Mouse (Mus musculus) stomach, postnatal 0 days (tissue): ENCODE measurements around the gene Tmem231. TPM values are rescaled to one million over a fixed set of nuclear protein-coding genes. Genes with fewer than 3 reads are reported as not detected.

Source experiments
- ATAC-seq: fragments of 200-750 bp; cut with Nextera tagmentation; 2 replicates; pipeline ENCODE4 v1.8.0; 2017; ENCODE audit not compliant: low FRiP score, low TSS enrichment
- DNase-seq: peaks from one replicate; pipeline ENCODE4 v3.0.0-alpha.2; 2016; ENCODE audit warnings: low spot score
- H3K27ac ChIP-seq: fragments of 300-500 bp; sonication (generic); replicated peaks from 2 replicates; pipeline ENCODE4 v1.5.1; 2014; ENCODE audit warnings: mild to moderate bottlenecking, control low read depth
- H3K27me3 ChIP-seq: fragments of 300-500 bp; sonication (generic); 2 replicates; pipeline ENCODE4 v1.6.1; 2014; ENCODE audit warnings: low read length; ENCODE audit not compliant: control insufficient read depth, insufficient read depth
- H3K36me3 ChIP-seq: fragments of 300-500 bp; sonication (generic); 2 replicates; pipeline ENCODE4 v1.6.1; 2014; ENCODE audit warnings: low read length, mixed read lengths; ENCODE audit not compliant: control insufficient read depth, insufficient read depth
- H3K4me1 ChIP-seq: fragments of 300-500 bp; sonication (generic); replicated peaks from 2 replicates; pipeline ENCODE4 v1.6.1; 2014; ENCODE audit warnings: antibody characterized with exemption; ENCODE audit not compliant: control insufficient read depth, insufficient read depth
- H3K4me2 ChIP-seq: fragments of 300-500 bp; sonication (generic); replicated peaks from 2 replicates; pipeline ENCODE4 v1.6.1; 2014; ENCODE audit warnings: low read depth, mild to moderate bottlenecking, control low read depth, moderate library complexity
- H3K4me3 ChIP-seq: fragments of 300-500 bp; sonication (generic); 2 replicates; pipeline ENCODE4 v1.5.1; 2014; ENCODE audit warnings: low read depth, low read length, control low read depth
- H3K9ac ChIP-seq: fragments of 300-500 bp; sonication (generic); 2 replicates; pipeline ENCODE4 v1.6.1; 2014; ENCODE audit warnings: mild to moderate bottlenecking, low read length, control low read depth, mixed read lengths
- H3K9me3 ChIP-seq: fragments of 300-500 bp; sonication (generic); 2 replicates; pipeline ENCODE4 v1.6.1; 2016; ENCODE audit warnings: low read length; ENCODE audit not compliant: control insufficient read depth
- CTCF ChIP-seq: IDR thresholded peaks from 2 replicates; pipeline ENCODE4 v1.5.1; 2016; ENCODE audit warnings: antibody characterized with exemption, low read depth, mild to moderate bottlenecking, moderate library complexity
- EP300 ChIP-seq: optimal IDR thresholded peaks from 2 replicates; pipeline ENCODE3; 2016; ENCODE audit warnings: antibody characterized with exemption
- WGBS: fragments of 180-500 bp; shearing (Covaris S2); extraction: QIAGEN DNeasy Blood & Tissue Kit; methylation state at CpG from one replicate; pipeline ENCODE4 v1.1.7; 2014; 5-methylcytosine and 5-hydroxymethylcytosine counted together
- polyA plus RNA-seq: library from polyadenylated mRNA; unstranded; fragments of >200 nt; fragmentation: Nextera tagmentation; extraction: Ambion mirVana; gene quantifications from 2 replicates; pipeline ENCODE4 v1.2.1, GENCODE M21; 2015

Tmem231 gene
- polyA plus RNA-seq, 1 experiment from 2014 or later, result 3.3 TPM

- H3K27me3 ChIP-seq, result no peaks in the 10 kb centered on the region
- WGBS, result 5% methylated on average over 37 of the region's 47 CpGs
- no peaks in the 10 kb centered on the region for H3K9me3 ChIP-seq
- peak; percentile 42; the same call in 1 of the 2 replicates for ATAC-seq
- peaks cover 3% of the 10 kb centered on the region; the same call in 1 of the 2 replicates for H3K4me1 ChIP-seq
- H3K4me2 ChIP-seq, result peak within 1 kb of the TSS; percentile 68
- DNase-seq, result peak; percentile 41
- peak within 1 kb of the TSS; percentile 33 for H3K4me3 ChIP-seq
- peak within 1 kb of the TSS; percentile 53 for H3K9ac ChIP-seq
- no peaks in the 10 kb centered on the region for H3K36me3 ChIP-seq
- H3K27ac ChIP-seq, result no peak within 1 kb of the TSS
- no peak for TF ChIP-seq CTCF
- TF ChIP-seq EP300, result no peak
These were observed 23.8 kb downstream of the Tmem231 start, which contains the start of gene Chst5 for GRCm38 (mm10) chr8:111909621-111910450. Chst5 (minus strand) TSS chr8:111910447.

DNA sequence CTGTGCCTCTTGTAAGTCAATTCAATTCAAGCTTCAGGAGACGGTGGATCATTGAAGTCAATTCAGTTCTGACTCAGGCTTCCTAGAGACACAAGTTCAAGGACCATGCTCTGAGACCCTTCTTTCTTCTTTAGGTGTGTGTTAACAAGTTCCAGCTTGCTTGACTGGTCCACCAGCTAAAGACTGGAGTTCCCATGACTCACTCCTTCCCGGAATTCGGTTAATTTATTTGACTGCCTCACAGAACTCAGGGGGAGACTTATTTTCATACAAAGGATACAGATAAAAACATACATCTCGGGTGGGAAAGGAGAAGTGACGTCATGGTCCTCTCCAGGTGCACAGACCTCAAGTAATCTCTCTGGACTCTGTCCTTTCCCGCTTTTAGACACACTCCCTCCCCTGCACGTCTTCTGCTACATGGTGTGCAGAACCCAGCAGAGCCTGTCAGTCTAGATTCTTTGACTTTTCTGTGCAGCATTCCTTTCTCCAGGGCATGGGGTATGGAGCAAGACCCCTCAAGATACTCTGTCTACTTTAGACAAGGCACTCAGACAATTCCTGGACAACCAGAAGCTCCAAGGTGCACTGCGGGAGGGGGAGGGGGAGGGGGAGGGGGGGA is 28.1 kb downstream of the Tmem231 start:
- peaks cover 3% of the 10 kb centered on the region; the same call in 1 of the 2 replicates for H3K4me1 ChIP-seq
- no peaks in the 10 kb centered on the region for H3K27me3 ChIP-seq
- 35% methylated on average over 8 of the region's 8 CpGs for WGBS
- H3K9me3 ChIP-seq, result no peaks in the 10 kb centered on the region
- no peak overlapping the region for H3K4me2 ChIP-seq
- DNase-seq, result peak; percentile 38
- no peak overlapping the region for H3K27ac ChIP-seq
- TF ChIP-seq EP300, result no peak
- TF ChIP-seq CTCF, result no peak
- peak; percentile 82 for ATAC-seq
- no peak overlapping the region for H3K4me3 ChIP-seq
- H3K9ac ChIP-seq, result no peak overlapping the region
- no peaks in the 10 kb centered on the region for H3K36me3 ChIP-seq

DNA sequence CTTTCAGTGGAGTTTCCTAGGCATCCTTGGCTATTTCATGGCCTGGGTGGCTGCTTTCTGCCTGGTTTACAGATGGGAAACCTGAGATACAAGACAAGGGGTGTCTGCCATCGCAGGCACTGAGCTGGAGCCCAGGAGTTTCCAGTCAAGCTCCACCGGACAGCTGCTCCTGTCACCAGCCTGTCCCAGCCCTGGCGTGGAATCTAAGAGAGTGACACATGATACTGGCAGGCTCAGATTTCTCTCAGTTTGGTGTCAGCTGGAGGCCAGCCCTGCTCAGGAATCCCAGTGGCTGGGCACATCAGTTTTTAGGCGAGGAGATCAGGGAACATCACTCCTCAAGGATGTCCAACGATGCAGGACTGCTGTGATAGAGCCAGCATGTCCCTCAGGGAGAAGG is 31.6 kb downstream of the Tmem231 start:
- TF ChIP-seq EP300 (no peak), CTCF (no peak)
- Histone ChIP-seq H3K36me3 (no peaks in the 10 kb centered on the region), H3K4me1 (no peaks in the 10 kb centered on the region), H3K27me3 (no peaks in the 10 kb centered on the region), H3K4me3 (no peak overlapping the region), H3K27ac (no peak overlapping the region), H3K4me2 (no peak overlapping the region), H3K9me3 (no peaks in the 10 kb centered on the region), H3K9ac (no peak overlapping the region)
- DNase-seq (no peak), ATAC-seq (no peak)
- 40% methylated on average over 5 of the region's 5 CpGs for WGBS

DNA sequence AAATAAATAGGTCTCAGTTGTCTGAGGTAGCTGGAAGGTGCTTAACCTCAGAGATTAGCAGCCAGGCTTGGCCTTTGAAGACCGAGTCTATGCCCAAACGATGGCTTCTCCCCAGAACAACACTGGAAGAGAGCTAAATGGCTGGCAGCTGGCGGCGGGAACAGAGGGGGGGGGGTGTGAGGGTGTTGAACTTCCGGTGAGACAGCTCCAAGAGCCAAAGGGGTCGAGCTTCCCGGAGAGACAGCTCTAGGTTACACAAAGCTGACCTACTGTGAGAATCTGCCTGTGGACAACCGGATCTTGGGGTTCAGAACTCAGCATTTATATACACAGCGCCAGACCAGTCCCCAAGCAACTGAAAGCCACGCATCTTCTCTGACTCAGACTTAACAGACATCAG is 35.1 kb downstream of the Tmem231 start:
- Histone ChIP-seq H3K27ac (no peak overlapping the region), H3K4me2 (no peak overlapping the region), H3K9me3 (no peaks in the 10 kb centered on the region), H3K4me1 (no peaks in the 10 kb centered on the region), H3K36me3 (no peaks in the 10 kb centered on the region), H3K9ac (no peak overlapping the region), H3K27me3 (no peaks in the 10 kb centered on the region), H3K4me3 (no peak overlapping the region)
- 37% methylated on average over 10 of the region's 10 CpGs for WGBS
- DNase-seq (no peak), ATAC-seq (no peak)
- no peak for TF ChIP-seq EP300
- TF ChIP-seq CTCF, result no peak

DNA sequence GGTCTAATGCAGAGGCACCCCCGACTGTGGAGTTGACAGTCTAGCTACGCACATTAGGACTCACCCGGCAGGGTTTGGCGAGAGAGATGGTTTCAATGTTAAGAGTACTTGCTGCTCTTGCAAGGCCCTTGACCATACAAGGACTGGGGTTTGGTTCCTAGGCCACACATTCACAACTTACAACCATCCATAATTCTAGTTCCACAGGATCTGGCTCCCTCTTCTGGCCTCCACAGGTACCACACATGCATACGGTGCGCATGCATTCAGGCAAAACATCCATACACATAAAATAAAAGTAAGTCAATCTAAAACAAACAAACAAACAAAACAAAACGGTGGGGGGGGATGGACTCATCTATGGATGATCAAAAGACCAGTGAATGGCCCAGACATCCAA is 38.7 kb downstream of the Tmem231 start:
- WGBS, result 85% methylated on average over 7 of the region's 7 CpGs

GRCm38 (mm10) chr8:111892615-111893014 is 41.1 kb downstream of the Tmem231 start:
- H3K36me3 ChIP-seq, result no peaks in the 10 kb centered on the region
- no peak overlapping the region for H3K27ac ChIP-seq
- H3K4me3 ChIP-seq, result no peak overlapping the region
- H3K4me1 ChIP-seq, result no peaks in the 10 kb centered on the region
- WGBS, result 48% methylated on average over 5 of the region's 5 CpGs
- H3K9ac ChIP-seq, result no peak overlapping the region
- H3K4me2 ChIP-seq, result no peak overlapping the region
- DNase-seq, result no peak
- TF ChIP-seq EP300, result no peak
- no peak for TF ChIP-seq CTCF
- H3K27me3 ChIP-seq, result peaks cover 10% of the 10 kb centered on the region; the same call in 1 of the 2 replicates
- no peaks in the 10 kb centered on the region for H3K9me3 ChIP-seq
- no peak for ATAC-seq

More for the DNA sequence above, 38.7 kb downstream of the Tmem231 start:
- Histone ChIP-seq H3K4me2 (no peak overlapping the region), H3K27me3 (peaks cover 7% of the 10 kb centered on the region; the same call in 1 of the 2 replicates), H3K36me3 (no peaks in the 10 kb centered on the region), H3K4me3 (no peak overlapping the region), H3K4me1 (no peaks in the 10 kb centered on the region), H3K9me3 (no peaks in the 10 kb centered on the region), H3K27ac (no peak overlapping the region), H3K9ac (no peak overlapping the region)
- ATAC-seq (no peak), DNase-seq (no peak)
- TF ChIP-seq EP300, result no peak
- TF ChIP-seq CTCF, result peak; percentile 56
